Mouse (Mus musculus) ES-E14 (cell line): ENCODE measurements at regions not wholly inside any gene's neighbourhood (a gene's known extent, or its start where the extent isn't known, plus 50 kb on each side); places are given as distances from the start of the nearest gene placed in this dataset.

Source experiments
- DNase-seq: peaks from one replicate; pipeline ENCODE4 v3.0.0-alpha.2; 2013; ENCODE audit warnings: low read depth, low spot score
- H3K27ac ChIP-seq: 2 replicates; pipeline ENCODE4 v1.5.1; 2012; ENCODE audit warnings: low read depth, mild to moderate bottlenecking, low read length, moderate library complexity, mixed read lengths; ENCODE audit not compliant: poor library complexity, insufficient read depth, severe bottlenecking
- H3K36me3 ChIP-seq: 2 replicates; pipeline ENCODE4 v1.6.1; 2012; ENCODE audit warnings: mild to moderate bottlenecking, low read length, moderate library complexity, mixed read lengths; ENCODE audit not compliant: control insufficient read depth, poor library complexity, insufficient read depth, severe bottlenecking
- H3K4me1 ChIP-seq, 2 experiments: fragments of 150-350 bp in 1 of 2; sonication (generic) in 1 of 2; 2 replicates each; pipeline ENCODE4 v1.6.1; 2012; ENCODE audit warnings: low read length in 2 of 2, mild to moderate bottlenecking in 1 of 2, mixed read lengths in 1 of 2; ENCODE audit not compliant: control insufficient read depth in 2 of 2, insufficient read depth in 2 of 2, poor library complexity in 1 of 2
- H3K4me3 ChIP-seq, 2 experiments: fragments of 150-350 bp in 1 of 2; sonication (generic) in 1 of 2; 2 replicates each; pipeline ENCODE4 v1.5.1; 2012; ENCODE audit warnings: low read length in 2 of 2, low read depth in 1 of 2, mild to moderate bottlenecking in 1 of 2, mixed read lengths in 1 of 2; ENCODE audit not compliant: insufficient read depth in 1 of 2, poor library complexity in 1 of 2, severe bottlenecking in 1 of 2
- H3K9ac ChIP-seq: 2 replicates; pipeline ENCODE4 v1.6.1; 2012; ENCODE audit warnings: low read depth, mild to moderate bottlenecking, low read length, mixed read lengths; ENCODE audit not compliant: poor library complexity, insufficient read depth, severe bottlenecking
- H3K9me3 ChIP-seq: fragments of 150-350 bp; sonication (generic); 2 replicates; pipeline ENCODE4 v1.6.1; 2012; ENCODE audit warnings: low read depth, mild to moderate bottlenecking, low read length; ENCODE audit not compliant: control insufficient read depth, insufficient read depth
- CHD2 ChIP-seq: IDR thresholded peaks from 2 replicates; pipeline ENCODE4 v1.6.1; 2014; ENCODE audit warnings: mild to moderate bottlenecking, low read depth, low read length, inconsistent platforms
- HCFC1 ChIP-seq: IDR thresholded peaks from 2 replicates; pipeline ENCODE4 v1.6.1; 2012; ENCODE audit warnings: low read length, inconsistent platforms, borderline replicate concordance; ENCODE audit not compliant: insufficient read depth
- MAFK ChIP-seq: IDR thresholded peaks from 2 replicates; pipeline ENCODE4 v1.6.1; 2014; ENCODE audit warnings: mild to moderate bottlenecking, low read depth, low read length, inconsistent platforms; ENCODE audit not compliant: insufficient read depth
- ZC3H11A ChIP-seq: IDR thresholded peaks from 2 replicates; pipeline ENCODE4 v1.6.1; 2012; ENCODE audit warnings: low read depth, mild to moderate bottlenecking, inconsistent platforms, low read length, borderline replicate concordance
- ZNF384 ChIP-seq: IDR thresholded peaks from 2 replicates; pipeline ENCODE4 v1.6.1; 2012; ENCODE audit warnings: low read depth, low read length, inconsistent platforms
- in situ Hi-C, 2 experiments: fragments of 600-800 bp; cut with MboI; formaldehyde crosslinking; loops; one replicate each; pipeline ENCODE4 v1.15.1; 2025; ENCODE audit warnings: low sequenced_read_pairs in 2 of 2, inconsistent platforms in 1 of 2; ENCODE audit not compliant: unreplicated experiment in 2 of 2

DNA sequence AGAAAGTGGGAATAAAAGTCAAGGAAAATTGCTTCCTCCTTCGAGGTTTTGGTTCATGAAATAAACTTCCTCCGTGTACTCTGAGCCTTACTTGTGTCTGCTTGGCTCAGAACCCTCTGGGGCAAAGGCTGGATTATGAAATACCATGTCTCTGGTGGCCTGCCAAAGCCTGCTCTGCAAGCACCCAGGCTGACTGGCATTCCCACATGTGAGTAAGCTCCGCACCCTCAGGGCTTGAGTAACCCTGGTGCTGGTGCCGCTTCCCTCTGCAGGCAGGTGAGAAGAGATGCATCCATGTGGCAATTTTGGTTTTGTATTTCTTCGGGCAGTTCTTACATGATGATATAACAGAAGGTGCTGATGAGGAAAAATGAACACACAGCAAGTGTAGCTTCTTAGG is 66.0 kb downstream of the Nr2f2 start:
- TF ChIP-seq CHD2, result no peak
- no peak for TF ChIP-seq HCFC1
- no peak for TF ChIP-seq MAFK
- TF ChIP-seq ZNF384, result no peak
- TF ChIP-seq ZC3H11A, result no peak
- Histone ChIP-seq H3K36me3 (no peaks in the 10 kb centered on the region), H3K4me1 (no peaks in the 10 kb centered on the region), H3K4me3 (no peak overlapping the region), H3K9ac (no peak overlapping the region), H3K27ac (no peak overlapping the region), H3K9me3 (no peaks in the 10 kb centered on the region)
- DNase-seq, result no peak
- in situ Hi-C loops, result no loop called here

DNA sequence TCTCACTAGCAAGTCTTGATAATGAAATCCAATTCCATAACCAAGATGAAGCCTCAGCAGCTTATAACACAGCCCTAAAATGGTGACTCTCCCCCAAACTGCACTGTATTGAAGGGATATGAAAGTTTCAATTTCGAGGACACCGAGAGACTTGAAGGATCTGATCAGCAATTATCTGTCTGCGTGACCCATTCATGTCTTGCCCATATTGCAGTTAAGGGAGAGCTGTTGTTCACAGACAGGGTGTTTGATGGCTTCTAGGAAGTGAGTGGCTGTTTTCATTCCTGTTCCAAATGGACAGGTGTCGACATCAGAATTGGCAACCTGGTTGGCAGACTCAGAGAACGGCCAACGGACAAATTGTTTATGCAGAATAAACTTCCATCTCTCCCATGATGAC is 75.1 kb downstream of the Nr2f2 start:
- no peak overlapping the region for H3K4me3 ChIP-seq
- H3K27ac ChIP-seq, result no peak overlapping the region
- TF ChIP-seq CHD2 (no peak), ZNF384 (no peak), HCFC1 (no peak)
- in situ Hi-C loops, result loop anchor here in 1 of 2 experiments (25.0 kb wide), 1 partner anchor 804 kb away; no protein-coding TSS in a partner anchor
- H3K4me1 ChIP-seq, result no peaks in the 10 kb centered on the region
- H3K9me3 ChIP-seq, result no peaks in the 10 kb centered on the region
- no peaks in the 10 kb centered on the region for H3K36me3 ChIP-seq
- no peak for DNase-seq
- H3K9ac ChIP-seq, result no peak overlapping the region

DNA sequence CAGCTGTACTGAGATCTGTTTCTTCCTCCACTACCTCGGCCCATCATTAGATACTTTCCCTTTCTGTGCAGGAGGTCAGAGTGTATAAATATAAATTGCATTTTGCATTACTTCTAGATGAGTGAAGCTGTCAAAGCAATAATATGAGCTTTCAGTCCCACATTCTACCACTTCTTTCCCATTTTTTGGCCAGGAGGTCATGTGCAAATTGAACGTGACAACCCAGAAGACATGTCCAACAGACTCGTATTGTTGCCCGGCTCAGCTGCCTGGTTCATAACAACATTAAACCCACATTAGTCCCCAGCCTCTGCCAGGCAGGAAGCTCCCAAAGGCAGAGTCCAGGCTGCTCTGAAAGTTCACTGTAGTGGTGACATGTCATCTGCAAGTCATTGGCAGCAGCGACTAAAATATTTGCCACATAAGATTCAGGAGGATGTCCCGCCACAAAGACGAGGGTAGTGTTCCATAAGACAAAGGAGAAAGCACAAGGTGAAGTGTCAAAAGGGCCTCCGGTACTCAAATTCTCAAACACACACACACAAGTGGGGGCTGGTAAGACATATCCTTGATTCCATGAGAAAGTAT is 75.7 kb downstream of the Nr2f2 start:
- no peaks in the 10 kb centered on the region for H3K4me1 ChIP-seq
- no peak for DNase-seq
- H3K36me3 ChIP-seq, result no peaks in the 10 kb centered on the region
- H3K27ac ChIP-seq, result no peak overlapping the region
- in situ Hi-C loops, result loop anchor here in 1 of 2 experiments (25.0 kb wide), 1 partner anchor 804 kb away; no protein-coding TSS in a partner anchor
- H3K4me3 ChIP-seq, result no peak overlapping the region
- no peak for TF ChIP-seq ZNF384
- TF ChIP-seq MAFK, result no peak
- no peak overlapping the region for H3K9ac ChIP-seq
- H3K9me3 ChIP-seq, result no peaks in the 10 kb centered on the region

DNA sequence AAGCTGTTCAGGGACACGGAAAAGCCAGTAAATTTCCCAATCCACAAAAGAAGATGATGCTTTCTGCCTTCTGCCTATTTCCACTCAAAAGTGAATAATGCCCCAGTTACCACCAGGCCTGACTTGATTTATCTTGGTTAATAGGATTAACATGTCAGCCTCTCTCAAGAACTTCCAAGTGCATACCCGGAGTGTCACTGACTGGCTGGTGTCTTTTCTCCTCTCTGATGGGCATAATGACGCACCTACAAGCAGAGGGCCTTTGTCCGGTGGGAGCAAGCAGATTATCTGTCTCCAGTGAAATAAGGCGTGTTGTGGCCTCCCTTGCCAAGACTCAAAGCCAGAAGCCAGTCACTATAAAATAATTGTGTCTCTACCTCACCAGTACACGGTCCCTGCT is 76.3 kb downstream of the Nr2f2 start:
- no peaks in the 10 kb centered on the region for H3K9me3 ChIP-seq
- H3K27ac ChIP-seq, result no peak overlapping the region
- H3K4me3 ChIP-seq, result no peak overlapping the region
- TF ChIP-seq HCFC1 (no peak), ZC3H11A (no peak), MAFK (no peak), ZNF384 (no peak), CHD2 (no peak)
- DNase-seq, result no peak
- H3K36me3 ChIP-seq, result no peaks in the 10 kb centered on the region
- no peaks in the 10 kb centered on the region for H3K4me1 ChIP-seq
- no peak overlapping the region for H3K9ac ChIP-seq
- in situ Hi-C loops, result loop anchor here in 1 of 2 experiments (25.0 kb wide), 1 partner anchor 803 kb away; no protein-coding TSS in a partner anchor

DNA sequence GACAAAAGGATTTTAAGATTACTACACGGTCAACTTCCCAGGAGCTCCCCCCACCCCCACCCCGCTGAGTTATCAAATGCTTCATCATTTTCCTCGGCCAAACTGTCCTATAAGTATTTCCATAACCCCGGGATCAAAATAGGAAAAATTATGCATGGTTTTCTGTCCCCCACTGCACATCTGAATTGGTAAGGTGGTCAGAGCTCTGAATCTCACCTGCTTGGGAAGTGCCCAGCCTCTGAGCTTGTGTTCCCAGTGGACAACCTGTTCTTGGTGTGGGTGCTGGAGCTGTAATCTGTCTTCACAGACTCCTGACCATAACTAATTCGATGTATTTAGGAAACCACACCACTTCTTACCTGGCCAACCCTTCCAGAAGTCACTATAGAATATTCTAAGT is 77.9 kb downstream of the Nr2f2 start:
- H3K36me3 ChIP-seq, result no peaks in the 10 kb centered on the region
- H3K4me3 ChIP-seq, result no peak overlapping the region
- no peaks in the 10 kb centered on the region for H3K9me3 ChIP-seq
- no peak for DNase-seq
- H3K27ac ChIP-seq, result no peak overlapping the region
- no peak overlapping the region for H3K9ac ChIP-seq
- in situ Hi-C loops, result loop anchor here (10.0 to 25.0 kb wide), 2 partner anchors 46 to 801 kb away; no protein-coding TSS in a partner anchor
- TF ChIP-seq ZNF384 (no peak), MAFK (no peak), CHD2 (no peak), ZC3H11A (no peak), HCFC1 (no peak)
- H3K4me1 ChIP-seq, result no peaks in the 10 kb centered on the region
